Mouse (Mus musculus): ENCODE results near the gene Hbq1b.

DNA sequence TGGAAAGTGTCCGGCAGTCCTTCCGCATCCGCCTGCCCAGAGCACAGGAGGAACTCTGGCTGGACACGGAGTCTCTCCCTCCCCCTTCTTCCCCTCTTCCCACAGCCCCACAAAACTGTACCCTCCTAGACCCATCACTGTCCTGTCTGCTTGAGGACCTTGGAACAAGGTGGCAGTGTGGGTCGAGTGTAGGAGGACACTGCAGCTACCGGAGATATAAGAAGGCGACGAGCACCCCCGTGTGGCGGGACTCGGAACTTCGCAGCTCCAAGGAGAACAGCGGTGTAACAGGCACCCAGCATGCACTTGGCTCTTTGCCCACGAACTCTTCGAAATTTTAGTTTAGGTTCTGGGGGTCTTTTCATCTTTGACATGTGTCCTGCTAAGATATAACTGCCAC is 37.8 kb downstream of the Hbq1b start:
- peak; percentile 93 for TF ChIP-seq CTCF (IDR thresholded peaks at IDR 0.05)
- no peak for TF ChIP-seq EP300 (IDR thresholded peaks at IDR 0.05)
